15 mouse cellular contexts compared by ENCODE assay signal in the genomic region with DNA sequence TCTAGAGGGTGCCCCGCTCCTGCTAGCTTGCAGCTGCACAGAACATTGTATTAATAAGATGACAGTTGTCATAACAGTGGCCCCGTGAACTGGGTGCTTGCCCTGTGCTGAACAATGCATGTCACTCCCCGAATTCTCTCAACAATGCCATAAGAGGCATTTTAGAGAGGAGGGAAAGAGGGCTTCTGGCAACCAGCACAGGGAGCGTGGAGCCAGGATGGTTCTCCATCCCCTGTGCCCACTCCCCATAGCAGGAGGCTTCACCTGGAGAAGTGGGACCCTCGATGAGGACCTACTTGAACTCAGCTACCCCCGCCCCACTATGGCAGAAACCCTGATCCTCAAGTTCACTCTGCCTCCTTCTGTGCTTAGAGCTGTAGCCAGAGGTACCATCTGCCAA.
"Had no signal": no experiment of that assay in that cellular context is flagged by ENCODE, and none has a peak within 500 bp of the region (broad histone marks: within the 10 kb centered on the region; RNA-seq: fewer than 3 reads in every experiment).

No protein-coding gene starts in this region.

- DNase-seq: retina, postnatal 1 day; right cerebral cortex, adult 18-20 months; right cerebral cortex, postnatal 14 days; right cerebral cortex, postnatal 25 days; right cerebral cortex, postnatal 4 days; spleen, adult 18-20 months; thymus, adult 18-20 months; thymus, adult 2 months; thymus, postnatal 14 days; thymus, postnatal 25 days; thymus, postnatal 36 days; thymus, postnatal 4 days had no signal

- H3K4me2 ChIP-seq: neural tube, embryonic 15.5 days; stomach, embryonic 15.5 days had no signal

- H3K36me3 ChIP-seq: neural tube, embryonic 15.5 days; stomach, embryonic 15.5 days had no signal

- H3K4me3 ChIP-seq: neural tube, embryonic 15.5 days; stomach, embryonic 15.5 days had no signal

- H3K9me3 ChIP-seq: neural tube, embryonic 15.5 days; stomach, embryonic 15.5 days had no signal

- H3K27ac ChIP-seq: neural tube, embryonic 15.5 days; stomach, embryonic 15.5 days; stomach, postnatal 0 days had no signal

- H3K9ac ChIP-seq: neural tube, embryonic 15.5 days; stomach, embryonic 15.5 days had no signal

- H3K27me3 ChIP-seq: neural tube, embryonic 15.5 days; stomach, embryonic 15.5 days had no signal
